Mouse (Mus musculus) neural tube, embryonic 15.5 days (tissue): ENCODE data around the gene Fkbp10. TPM values are rescaled to one million over a fixed set of nuclear protein-coding genes. Genes with fewer than 3 reads are reported as not detected.
A peak's percentile ranks its signal among the peaks of the same experiment; 100 is the strongest.

Experiments used
- ATAC-seq: fragments of 200-750 bp; cut with Nextera tagmentation; 2 replicates; pipeline ENCODE4 v1.8.0; 2017; ENCODE audit warnings: mild to moderate bottlenecking, moderate TSS enrichment, moderate library complexity; ENCODE audit not compliant: low FRiP score
- H3K27ac ChIP-seq: fragments of 300-500 bp; sonication (generic); replicated peaks from 2 replicates; pipeline ENCODE4 v1.5.1; 2015; ENCODE audit warnings: mild to moderate bottlenecking, inconsistent platforms
- H3K27me3 ChIP-seq: fragments of 300-500 bp; sonication (generic); replicated peaks from 2 replicates; pipeline ENCODE4 v1.6.1; 2015; ENCODE audit warnings: inconsistent platforms
- H3K36me3 ChIP-seq: fragments of 300-500 bp; sonication (generic); 2 replicates; pipeline ENCODE4 v1.6.1; 2015; ENCODE audit warnings: inconsistent platforms
- H3K4me1 ChIP-seq: fragments of 300-500 bp; sonication (generic); 2 replicates; pipeline ENCODE4 v1.6.1; 2015; ENCODE audit warnings: inconsistent platforms
- H3K4me2 ChIP-seq: fragments of 300-500 bp; sonication (generic); 2 replicates; pipeline ENCODE4 v1.6.1; 2015; ENCODE audit warnings: inconsistent platforms, mild to moderate bottlenecking, moderate library complexity
- H3K4me3 ChIP-seq: fragments of 300-500 bp; sonication (generic); replicated peaks from 2 replicates; pipeline ENCODE4 v1.5.1; 2015; ENCODE audit warnings: mild to moderate bottlenecking, inconsistent platforms
- H3K9ac ChIP-seq: fragments of 300-500 bp; sonication (generic); replicated peaks from 2 replicates; pipeline ENCODE4 v1.6.1; 2015; ENCODE audit warnings: mild to moderate bottlenecking, inconsistent platforms
- H3K9me3 ChIP-seq: fragments of 300-500 bp; sonication (generic); replicated peaks from 2 replicates; pipeline ENCODE4 v1.6.1; 2016; ENCODE audit warnings: inconsistent platforms
- whole genome bisulfite sequencing: fragments of 180-500 bp; shearing (Covaris S2); methylation state at CpG from one replicate; pipeline ENCODE4 v1.1.7; 2015; ENCODE audit warnings: mixed read lengths; 5-methylcytosine and 5-hydroxymethylcytosine counted together
- polyA plus RNA-seq: library from polyadenylated mRNA; unstranded; fragments of >200 nt; fragmentation: Nextera tagmentation; extraction: Ambion mirVana; gene quantifications from 2 replicates; pipeline ENCODE4 v1.2.1, GENCODE M21; 2015

The Fkbp10 gene
- polyA plus RNA-seq, 1 experiment from 2014 or later: 29.8 TPM

DNA sequence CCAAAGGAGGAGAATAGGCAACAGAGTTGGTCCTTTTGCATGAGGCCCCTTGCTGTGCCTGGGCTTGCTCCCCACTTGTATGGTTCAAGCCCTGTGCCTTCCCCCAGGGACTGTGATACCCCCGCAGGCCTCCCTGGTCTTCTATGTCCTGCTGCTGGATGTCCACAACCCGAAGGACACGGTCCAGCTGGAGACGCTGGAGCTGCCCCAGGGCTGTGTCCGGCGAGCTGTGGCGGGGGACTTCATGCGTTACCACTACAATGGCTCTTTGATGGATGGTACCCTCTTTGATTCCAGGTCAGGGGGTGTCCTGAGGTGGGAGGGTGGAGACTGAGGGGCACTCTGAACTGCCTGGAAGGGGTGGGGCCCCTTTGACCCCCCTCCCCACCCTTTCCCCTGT, 6.0 kb downstream of the Fkbp10 start:
- Histone ChIP-seq H3K4me3 (no peak overlapping the region), H3K9ac (no peak overlapping the region), H3K4me1 (no peaks in the 10 kb centered on the region), H3K27ac (no peak overlapping the region), H3K9me3 (no peaks in the 10 kb centered on the region), H3K4me2 (no peak overlapping the region), H3K27me3 (peaks cover 4% of the 10 kb centered on the region), H3K36me3 (no peaks in the 10 kb centered on the region)
- ATAC-seq: no peak
- 58% methylated on average over 8 of the region's 8 CpGs for WGBS

GRCm38 (mm10) chr11:100423836-100424235, 8.3 kb downstream of the Fkbp10 start:
- H3K9ac ChIP-seq: no peak overlapping the region

DNA sequence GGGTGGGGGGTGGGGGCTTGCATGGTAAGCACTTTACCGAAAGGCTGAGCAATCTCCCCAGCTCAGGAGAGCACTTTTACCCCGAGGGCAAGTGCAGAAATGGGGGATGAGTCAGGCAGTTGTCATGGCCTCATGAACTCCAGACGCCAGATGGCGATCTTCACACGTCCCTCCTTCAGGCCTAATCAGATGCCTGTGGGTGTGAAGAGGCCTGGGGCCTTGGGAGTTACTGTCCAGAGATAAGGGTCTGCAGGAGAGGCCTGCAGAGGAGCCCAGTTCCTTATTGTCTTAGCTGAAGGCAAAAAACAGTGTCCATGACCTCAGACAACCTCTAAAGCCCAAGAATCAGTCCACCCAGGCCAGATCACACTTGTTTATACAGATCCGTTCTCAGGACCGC, 10.4 kb downstream of the Fkbp10 start:
- 38% methylated on average over 7 of the region's 7 CpGs for WGBS
- no peaks in the 10 kb centered on the region for H3K27me3 ChIP-seq
- H3K36me3 ChIP-seq: peaks cover 15% of the 10 kb centered on the region
- ATAC-seq: 0 out of 2 replicates have a peak, but pooled peaks have one; percentile 17
- H3K4me3 ChIP-seq: no peak overlapping the region
- H3K4me2 ChIP-seq: no peak overlapping the region
- H3K27ac ChIP-seq: no peak overlapping the region
- H3K9me3 ChIP-seq: no peaks in the 10 kb centered on the region
- 0 out of 2 replicates have a peak, but pooled peaks cover 6% of the 10 kb centered on the region for H3K4me1 ChIP-seq
- H3K9ac ChIP-seq: no peak overlapping the region

More at GRCm38 (mm10) chr11:100423836-100424235, 8.3 kb downstream of the Fkbp10 start:
- H3K4me2 ChIP-seq: no peak overlapping the region
- H3K4me1 ChIP-seq: 0 out of 2 replicates have a peak, but pooled peaks cover 2% of the 10 kb centered on the region
- H3K9me3 ChIP-seq: no peaks in the 10 kb centered on the region
- H3K27ac ChIP-seq: no peak overlapping the region
- no peaks in the 10 kb centered on the region for H3K27me3 ChIP-seq
- H3K36me3 ChIP-seq: no peaks in the 10 kb centered on the region
- no peak for ATAC-seq
- WGBS: 90% methylated on average over 7 of the region's 7 CpGs
- no peak overlapping the region for H3K4me3 ChIP-seq

- Histone ChIP-seq H3K36me3 (peaks cover 17% of the 10 kb centered on the region), H3K27me3 (no peaks in the 10 kb centered on the region), H3K9ac (no peak overlapping the region), H3K4me2 (no peak overlapping the region), H3K4me1 (0 out of 2 replicates have a peak, but pooled peaks cover 6% of the 10 kb centered on the region), H3K9me3 (no peaks in the 10 kb centered on the region), H3K27ac (no peak overlapping the region), H3K4me3 (no peak overlapping the region)
- no peak for ATAC-seq
- 97% methylated on average over 3 of the region's 3 CpGs for WGBS
Measured at GRCm38 (mm10) chr11:100426820-100427219, 11.3 kb downstream of the Fkbp10 start.

- H3K27me3 ChIP-seq: no peaks in the 10 kb centered on the region
- no peaks in the 10 kb centered on the region for H3K9me3 ChIP-seq
- 0 out of 2 replicates have a peak, but pooled peaks cover 6% of the 10 kb centered on the region for H3K4me1 ChIP-seq
- H3K9ac ChIP-seq: no peak overlapping the region
- H3K4me2 ChIP-seq: no peak overlapping the region
- H3K4me3 ChIP-seq: no peak overlapping the region
- H3K36me3 ChIP-seq: peaks cover 29% of the 10 kb centered on the region
- 64% methylated on average over 9 of the region's 9 CpGs for WGBS
- H3K27ac ChIP-seq: peak overlapping the region; percentile 58
- no peak for ATAC-seq
Measured at GRCm38 (mm10) chr11:100428612-100429199, 13.2 kb downstream of the Fkbp10 start.

DNA sequence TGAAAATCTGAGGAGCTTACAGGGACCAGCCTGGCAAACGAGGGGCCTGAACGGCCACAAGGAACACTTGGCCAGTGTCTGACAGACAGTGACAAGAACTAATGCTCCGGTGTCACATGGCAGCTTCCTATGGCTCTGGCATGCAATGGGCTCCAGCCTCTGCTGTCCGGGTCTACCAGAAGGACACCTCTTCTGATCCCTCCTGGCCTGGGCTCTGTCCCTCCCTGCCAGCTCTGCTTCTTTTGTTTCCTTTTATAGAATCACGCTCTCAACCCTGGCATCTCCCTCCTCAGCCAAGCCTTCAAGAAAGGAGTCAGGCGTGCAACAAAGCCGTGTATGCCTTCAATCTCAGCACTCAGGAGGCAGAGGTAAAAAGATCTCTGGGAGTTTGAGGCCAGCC, 14.6 kb downstream of the Fkbp10 start:
- no peak overlapping the region for H3K4me2 ChIP-seq
- 93% methylated on average over 7 of the region's 7 CpGs for WGBS
- H3K27ac ChIP-seq: no peak overlapping the region
- H3K9ac ChIP-seq: no peak overlapping the region
- H3K4me1 ChIP-seq: 0 out of 2 replicates have a peak, but pooled peaks cover 6% of the 10 kb centered on the region
- H3K4me3 ChIP-seq: no peak overlapping the region
- no peaks in the 10 kb centered on the region for H3K27me3 ChIP-seq
- no peaks in the 10 kb centered on the region for H3K9me3 ChIP-seq
- ATAC-seq: no peak
- H3K36me3 ChIP-seq: peaks cover 29% of the 10 kb centered on the region

- Histone ChIP-seq H3K4me1 (0 out of 2 replicates have a peak, but pooled peaks cover 6% of the 10 kb centered on the region), H3K4me2 (no peak overlapping the region), H3K36me3 (peaks cover 38% of the 10 kb centered on the region), H3K4me3 (no peak overlapping the region), H3K27ac (no peak overlapping the region), H3K9me3 (no peaks in the 10 kb centered on the region), H3K9ac (no peak overlapping the region), H3K27me3 (no peaks in the 10 kb centered on the region)
- WGBS: 97% methylated on average over 5 of the region's 5 CpGs
- no peak for ATAC-seq
Measured at GRCm38 (mm10) chr11:100432002-100432401, 16.5 kb downstream of the Fkbp10 start.

GRCm38 (mm10) chr11:100435678-100436246, 20.3 kb downstream of the Fkbp10 start:
- peaks cover 17% of the 10 kb centered on the region for H3K4me1 ChIP-seq
- H3K9me3 ChIP-seq: no peaks in the 10 kb centered on the region
- no peak overlapping the region for H3K4me3 ChIP-seq
- no peak overlapping the region for H3K27ac ChIP-seq
- ATAC-seq: no peak
- 44% methylated on average over 9 of the region's 9 CpGs for WGBS
- H3K36me3 ChIP-seq: peaks cover 30% of the 10 kb centered on the region
- no peak overlapping the region for H3K9ac ChIP-seq
- H3K27me3 ChIP-seq: no peaks in the 10 kb centered on the region
- no peak overlapping the region for H3K4me2 ChIP-seq

DNA sequence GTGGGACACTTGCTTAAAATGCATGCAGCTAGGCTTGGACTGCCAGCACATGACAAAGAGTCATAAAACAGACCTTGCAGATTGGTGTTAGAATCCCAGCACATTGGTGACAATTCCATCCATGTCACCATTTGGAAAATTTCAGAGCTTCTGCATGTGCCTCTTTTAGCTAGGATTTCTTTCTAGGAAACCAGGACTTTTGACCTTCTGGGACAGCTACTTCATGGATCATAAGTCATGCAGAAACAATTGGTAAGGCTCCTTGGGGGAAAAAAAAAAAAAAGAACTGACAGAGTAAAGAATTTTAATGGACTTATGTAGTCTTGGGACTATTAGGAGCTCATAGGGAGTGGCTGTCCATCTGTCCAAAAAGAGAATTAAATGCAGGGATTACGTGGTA, 22.4 kb downstream of the Fkbp10 start:
- 61% methylated on average over 1 of the region's 1 CpGs for WGBS
- Histone ChIP-seq H3K27me3 (no peaks in the 10 kb centered on the region), H3K4me3 (no peak overlapping the region), H3K27ac (no peak overlapping the region), H3K36me3 (peaks cover 23% of the 10 kb centered on the region), H3K4me1 (peaks cover 25% of the 10 kb centered on the region), H3K4me2 (no peak overlapping the region), H3K9me3 (no peaks in the 10 kb centered on the region), H3K9ac (no peak overlapping the region)
- ATAC-seq: no peak

DNA sequence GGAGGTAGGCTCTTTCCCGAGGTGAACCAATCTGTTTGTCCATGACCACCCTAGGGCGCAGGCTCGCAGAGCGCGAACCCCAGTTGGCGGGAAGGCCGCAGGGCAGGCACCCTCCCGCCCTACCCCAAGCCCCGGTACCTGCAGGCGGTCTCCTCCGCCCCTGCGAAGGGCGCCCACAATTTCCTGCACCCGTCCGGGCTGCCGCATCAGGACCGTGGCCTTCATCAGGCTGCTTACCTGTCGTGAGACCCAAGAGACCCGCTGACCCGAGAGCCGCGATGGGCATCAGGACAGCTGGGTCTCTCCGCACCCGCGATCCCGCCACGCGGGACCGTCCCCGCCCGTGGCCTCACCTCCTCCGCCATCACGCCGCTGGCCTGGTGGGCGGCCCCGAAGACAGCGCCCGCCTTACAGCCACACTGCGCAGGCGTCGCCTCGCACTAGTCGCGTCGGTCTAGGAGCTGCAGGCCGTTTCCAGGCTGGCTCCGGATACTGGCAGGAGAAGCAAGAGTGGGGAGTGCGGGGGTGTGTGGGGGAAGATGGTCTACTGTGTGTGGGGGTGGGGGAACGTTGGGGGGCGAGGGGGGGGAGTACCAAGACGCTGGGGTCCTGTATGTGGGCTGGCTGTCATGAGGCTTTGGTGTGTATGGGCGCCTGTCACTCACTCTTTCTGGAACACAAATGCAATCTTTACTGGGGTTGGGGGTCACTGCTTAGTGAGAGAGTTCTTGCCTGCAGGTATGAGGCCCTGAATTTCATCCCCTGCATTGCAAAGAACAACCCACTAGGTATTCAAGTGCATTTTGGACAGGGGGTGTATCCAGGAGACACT, 25.4 kb downstream of the Fkbp10 start:
- Histone ChIP-seq H3K36me3 (peaks cover 8% of the 10 kb centered on the region; the same call in 1 of the 2 replicates), H3K9ac (peak overlapping the region; percentile 92), H3K27me3 (no peaks in the 10 kb centered on the region), H3K4me1 (peaks cover 25% of the 10 kb centered on the region), H3K4me3 (peak overlapping the region; percentile 84), H3K27ac (peak overlapping the region; percentile 80), H3K9me3 (no peaks in the 10 kb centered on the region), H3K4me2 (peak overlapping the region; percentile 76)
- 2% methylated on average over 51 of the region's 52 CpGs for WGBS
- peak; percentile 97 for ATAC-seq

DNA sequence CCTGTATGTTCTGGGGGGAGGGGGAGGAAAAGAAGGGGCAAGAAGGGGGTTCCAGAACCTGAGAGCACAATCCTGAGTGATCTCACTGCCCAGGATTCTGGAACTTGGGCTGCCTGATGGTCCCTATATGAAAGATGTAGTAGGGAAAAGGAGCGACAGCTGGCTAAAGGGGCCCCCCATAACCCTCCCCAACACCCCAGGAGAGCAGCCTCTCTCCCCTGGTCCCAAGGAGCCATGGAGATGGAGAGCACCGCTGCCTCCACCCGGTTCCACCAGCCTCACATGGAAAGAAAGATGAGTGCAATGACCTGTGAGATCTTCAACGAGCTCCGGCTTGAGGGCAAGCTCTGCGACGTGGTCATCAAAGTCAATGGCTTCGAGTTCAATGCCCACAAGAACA, 26.3 kb downstream of the Fkbp10 start, which contains the start of the genes Nt5c3b and Klhl10:
Gene Nt5c3b (minus strand): TSS at position 12 of the 400 bp plus-strand sequence.
Gene Klhl10 (plus strand): TSS at position 121 of the 400 bp plus-strand sequence.
- WGBS: 79% methylated on average over 8 of the region's 8 CpGs
- peak within 1 kb of the TSS; percentile 84 for H3K4me3 ChIP-seq
- peak within 1 kb of the TSS; percentile 80 for H3K27ac ChIP-seq
- H3K4me1 ChIP-seq: peaks cover 25% of the 10 kb centered on the region
- peaks cover 6% of the 10 kb centered on the region; the same call in 1 of the 2 replicates for H3K36me3 ChIP-seq
- peak within 1 kb of the TSS; percentile 92 for H3K9ac ChIP-seq
- no peaks in the 10 kb centered on the region for H3K9me3 ChIP-seq
- peak within 1 kb of the TSS; percentile 76 for H3K4me2 ChIP-seq
- ATAC-seq: no peak
- no peaks in the 10 kb centered on the region for H3K27me3 ChIP-seq
